Mouse (Mus musculus) central nervous system, embryonic 14 days (tissue): ENCODE results near the gene Me1. TPM values are rescaled to one million over a fixed set of nuclear protein-coding genes. Genes with fewer than 3 reads are reported as not detected.

Experiments
- polyA plus RNA-seq: library from polyadenylated mRNA; depleted of rRNA; stranded (reverse); fragments of >200 nt; gene quantifications from 2 replicates; pipeline ENCODE4 v1.2.3, GENCODE M21; 2012; rRNA removed

Me1 gene
- 18.0 and 22.1 TPM in 2 replicates for polyA plus RNA-seq

GRCm38 (mm10) chr9:86695818-86696261, at the start of gene Me1:
Gene Me1, minus strand, starts transcription at chr9:86695953.

GRCm38 (mm10) chr9:86742959-86743911, 47.5 kb upstream of the Me1 start, which contains the start of gene Prss35:
Gene Prss35, plus strand, starts transcription at chr9:86743649.

GRCm38 (mm10) chr9:86571540-86572135, 124.1 kb downstream of the Me1 start, which contains the start of the genes Pgm3 and Rwdd2a:
Gene Pgm3, minus strand, starts transcription at chr9:86571842.
Gene Rwdd2a, plus strand, starts transcription at chr9:86571991.

Other genes starting within 250 kb of the Me1 start
- 4.5 and 4.9 TPM in 2 replicates for gene Ube2cbp, start 231.0 kb downstream of the Me1 start, polyA plus RNA-seq
- 37.1 and 40.7 TPM in 2 replicates for gene Dop1a, start 228.8 kb downstream of the Me1 start, polyA plus RNA-seq
- gene Pgm3, start 124.1 kb downstream of the Me1 start, polyA plus RNA-seq: 21.1 and 23.0 TPM in 2 replicates
- 5.8 and 6.9 TPM in 2 replicates for gene Rwdd2a, start 124.0 kb downstream of the Me1 start, polyA plus RNA-seq
- 3.6 and 11.7 TPM in 2 replicates for gene Prss35, start 47.7 kb upstream of the Me1 start, polyA plus RNA-seq
- 95.1 and 96.3 TPM in 2 replicates for gene Snap91, start 184.7 kb upstream of the Me1 start, polyA plus RNA-seq